Mouse (Mus musculus): ENCODE data around the gene Accs.

- TF ChIP-seq CTCF (conservative IDR thresholded peaks at IDR 0.05; ENCODE audit: low read length) = no peak
- TF ChIP-seq NANOG (IDR thresholded peaks at IDR 0.05; ENCODE audit: borderline replicate concordance, low read length) = no peak
Measured at GRCm38 (mm10) chr2:93888366-93888765, 38.6 kb upstream of the Accs start.

Data from E14TG2a.4 (cell line).